Mouse (Mus musculus) intestine, embryonic 14.5 days (tissue): ENCODE results near the gene Scgb2b7. TPM values are rescaled to one million over a fixed set of nuclear protein-coding genes. Genes with fewer than 3 reads are reported as not detected.
"Not testable (repeated sequence)": the region's sequence is repeated elsewhere in the genome, so short reads cannot be mapped to it uniquely, and the experiment has no call there.

Source experiments
- ATAC-seq: fragments of 200-750 bp; cut with Nextera tagmentation; replicated peaks from 2 replicates; pipeline ENCODE4 v1.8.0; 2017; ENCODE audit warnings: low read depth, moderate number of reproducible peaks, moderate TSS enrichment, moderate library complexity; ENCODE audit not compliant: low FRiP score, low TSS enrichment
- DNase-seq: peaks from one replicate; pipeline ENCODE4 v3.0.0-alpha.2; 2018; ENCODE audit warnings: low spot score
- H3K27ac ChIP-seq: fragments of 300-500 bp; sonication (generic); 2 replicates; pipeline ENCODE4 v1.5.1; 2014; ENCODE audit warnings: low read depth, mild to moderate bottlenecking, control low read depth
- H3K27me3 ChIP-seq: fragments of 300-500 bp; sonication (generic); replicated peaks from 2 replicates; pipeline ENCODE4 v1.6.1; 2014; ENCODE audit warnings: low read length, control low read depth; ENCODE audit not compliant: control insufficient read depth, insufficient read depth
- H3K36me3 ChIP-seq: fragments of 300-500 bp; sonication (generic); 2 replicates; pipeline ENCODE4 v1.6.1; 2014; ENCODE audit warnings: low read length, control low read depth; ENCODE audit not compliant: control insufficient read depth, insufficient read depth
- H3K4me1 ChIP-seq: fragments of 300-500 bp; sonication (generic); replicated peaks from 2 replicates; pipeline ENCODE4 v1.6.1; 2014; ENCODE audit warnings: low read length, control low read depth, mixed read lengths; ENCODE audit not compliant: control insufficient read depth, insufficient read depth
- H3K4me2 ChIP-seq: fragments of 300-500 bp; sonication (generic); 2 replicates; pipeline ENCODE4 v1.6.1; 2014; ENCODE audit warnings: low read length
- H3K4me3 ChIP-seq: fragments of 300-500 bp; sonication (generic); 2 replicates; pipeline ENCODE4 v1.5.1; 2014; ENCODE audit warnings: low read depth, low read length, control low read depth, mixed read lengths
- H3K9ac ChIP-seq: fragments of 300-500 bp; sonication (generic); 2 replicates; pipeline ENCODE4 v1.6.1; 2014; ENCODE audit warnings: mild to moderate bottlenecking, low read length
- H3K9me3 ChIP-seq: fragments of 300-500 bp; sonication (generic); 2 replicates; pipeline ENCODE4 v1.6.1; 2016; ENCODE audit warnings: low read length, control low read depth; ENCODE audit not compliant: control insufficient read depth
- WGBS: fragments of 180-500 bp; shearing (Covaris S2); extraction: QIAGEN DNeasy Blood & Tissue Kit; methylation state at CpG from one replicate; pipeline ENCODE4 v1.1.7; 2014; 5-methylcytosine and 5-hydroxymethylcytosine counted together
- polyA plus RNA-seq: library from polyadenylated mRNA; unstranded; fragments of >200 nt; fragmentation: Nextera tagmentation; extraction: Ambion mirVana; gene quantifications from 2 replicates; pipeline ENCODE4 v1.2.1, GENCODE M21; 2014

Gene Scgb2b7
- polyA plus RNA-seq = not detected in 2 replicates

DNA sequence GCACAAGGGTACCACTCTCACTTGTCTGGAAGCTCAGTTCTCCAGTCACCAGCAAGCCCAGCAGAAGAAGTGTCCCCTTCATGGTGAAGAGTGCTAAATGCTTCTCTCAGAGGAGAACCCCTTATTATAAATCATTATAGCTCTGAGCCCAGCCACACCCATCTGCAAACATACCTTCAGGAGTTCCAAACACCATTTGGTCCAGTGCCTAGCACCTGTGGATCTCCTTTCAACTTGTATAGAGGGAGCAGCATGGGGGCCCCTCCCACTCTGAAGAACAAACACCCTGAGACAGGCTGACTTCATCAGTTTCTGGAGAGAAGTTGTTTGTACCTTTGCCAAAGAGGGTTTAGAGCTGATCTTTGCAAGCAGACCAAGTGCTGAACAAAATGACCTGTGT lies at the start of gene Scgb2b7:
TSS of gene Scgb2b7 (minus strand) at position 101 of the 400 bp plus-strand sequence.
- not testable (repeated sequence) for H3K9ac ChIP-seq, DNase-seq, H3K4me2 ChIP-seq, H3K4me3 ChIP-seq, H3K27me3 ChIP-seq, H3K4me1 ChIP-seq, H3K9me3 ChIP-seq, ATAC-seq, H3K36me3 ChIP-seq, H3K27ac ChIP-seq

GRCm38 (mm10) chr7:31712365-31712764 lies 6.8 kb upstream of the Scgb2b7 start, which contains the start of gene Scgb1b7:
Gene Scgb1b7 (plus strand): TSS chr7:31712665.
- not testable (repeated sequence) for H3K9ac ChIP-seq, H3K36me3 ChIP-seq, H3K9me3 ChIP-seq, DNase-seq, H3K4me1 ChIP-seq, ATAC-seq, H3K4me2 ChIP-seq, H3K4me3 ChIP-seq, H3K27ac ChIP-seq, H3K27me3 ChIP-seq
- 91% methylated on average over 3 of the region's 5 CpGs for WGBS

Other genes with a start within 250 kb of the Scgb2b7 start
- not detected in 2 replicates for gene Scgb1b7, start 6.9 kb upstream of the Scgb2b7 start, polyA plus RNA-seq